Mouse (Mus musculus): ENCODE results near the gene Fam171a2.
"Not testable (repeated sequence)": the region's sequence is repeated elsewhere in the genome, so short reads cannot be mapped to it uniquely, and the experiment has no call there.

The Fam171a2 gene

GRCm38 (mm10) chr11:102433866-102434265, 13.6 kb downstream of the Fam171a2 start:
- no peak for DNase-seq

GRCm38 (mm10) chr11:102432896-102433295, 14.6 kb downstream of the Fam171a2 start:
- peak; percentile 81 for DNase-seq

DNA sequence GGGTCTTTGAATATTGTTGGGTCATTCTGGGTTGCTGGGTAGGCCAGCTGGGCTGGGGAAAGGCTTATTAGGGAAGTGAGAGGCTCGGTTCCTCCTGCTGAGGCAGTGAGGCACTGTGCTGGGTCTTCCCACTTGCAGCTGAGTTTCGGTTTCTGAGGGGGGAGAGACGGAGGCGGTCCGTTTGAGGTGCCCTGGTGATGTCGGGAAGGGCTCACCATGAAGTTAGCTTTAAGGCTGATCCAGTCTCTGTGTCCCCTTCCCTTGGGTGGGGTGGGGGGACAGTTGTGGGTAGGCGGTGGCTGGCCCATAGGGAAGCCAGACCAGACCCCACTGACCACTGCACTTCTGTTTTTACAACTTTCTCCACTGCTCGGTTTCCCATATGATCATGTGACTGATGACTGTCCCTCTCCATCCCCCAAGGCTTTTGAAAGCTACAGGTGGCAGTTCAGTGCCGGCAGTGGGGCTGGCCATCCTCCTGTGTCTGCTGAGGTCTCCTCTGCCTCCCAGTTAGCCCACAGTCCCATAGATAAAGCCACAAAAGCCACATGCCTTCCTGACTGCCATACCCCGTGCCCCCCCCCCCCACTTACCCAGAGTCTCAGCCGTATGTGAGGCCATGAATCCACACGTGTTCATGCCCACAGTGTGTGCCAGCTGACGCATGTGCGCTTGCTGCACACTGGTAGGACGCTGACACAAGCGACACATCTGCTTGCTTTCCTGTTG, 15.2 kb downstream of the Fam171a2 start:
- no peak for DNase-seq

DNA sequence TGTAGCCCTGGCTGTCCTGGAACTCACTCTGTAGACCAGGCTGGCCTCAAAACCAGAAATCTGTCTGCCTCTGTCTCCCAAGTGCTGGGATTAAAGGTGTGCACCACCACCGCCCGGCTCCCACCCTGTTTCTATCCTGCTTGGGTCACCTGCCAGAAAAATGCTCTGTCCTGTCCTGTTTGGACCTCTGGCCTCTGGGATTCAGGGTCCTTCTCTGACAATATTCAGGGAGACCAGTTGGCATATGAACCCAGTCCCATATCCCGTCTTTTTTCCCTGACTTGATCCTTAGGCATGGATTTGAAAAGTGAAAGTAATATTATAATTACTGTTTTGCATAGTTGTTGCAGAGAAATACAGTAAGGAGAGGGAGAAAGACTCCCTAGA, 15.8 kb downstream of the Fam171a2 start:
- no peak for DNase-seq

DNA sequence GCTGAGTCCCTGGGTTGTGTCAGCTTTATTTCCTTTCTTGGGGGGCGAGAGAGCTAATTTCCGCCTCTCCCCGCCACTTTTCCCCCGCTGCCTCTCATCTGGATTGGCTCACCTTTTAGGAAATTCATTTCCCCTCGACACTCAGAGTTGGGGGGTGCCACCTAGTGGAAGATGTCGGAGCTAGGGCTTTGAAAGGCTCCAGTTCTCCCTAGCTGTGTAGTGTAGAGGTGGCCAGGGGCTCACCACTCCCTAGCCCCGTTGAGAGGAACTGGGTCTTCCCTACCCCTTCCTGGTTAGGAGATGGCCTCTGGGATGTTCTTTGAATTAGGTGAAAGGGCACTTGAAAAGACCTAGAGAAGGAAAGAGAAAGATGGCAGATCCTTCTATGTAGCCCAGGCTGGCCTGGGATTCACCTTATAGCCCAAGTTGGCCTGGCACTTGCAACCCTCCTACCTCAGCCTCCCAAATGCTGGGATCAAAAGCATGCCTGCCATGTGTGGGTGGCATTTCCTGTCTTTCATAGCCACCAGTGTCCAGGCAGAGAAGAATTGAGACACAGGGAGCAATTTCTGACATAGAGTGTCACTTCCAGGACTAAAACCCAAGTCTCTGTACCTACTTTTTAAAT, 16.4 kb downstream of the Fam171a2 start:
- peak; percentile 89 for DNase-seq

DNA sequence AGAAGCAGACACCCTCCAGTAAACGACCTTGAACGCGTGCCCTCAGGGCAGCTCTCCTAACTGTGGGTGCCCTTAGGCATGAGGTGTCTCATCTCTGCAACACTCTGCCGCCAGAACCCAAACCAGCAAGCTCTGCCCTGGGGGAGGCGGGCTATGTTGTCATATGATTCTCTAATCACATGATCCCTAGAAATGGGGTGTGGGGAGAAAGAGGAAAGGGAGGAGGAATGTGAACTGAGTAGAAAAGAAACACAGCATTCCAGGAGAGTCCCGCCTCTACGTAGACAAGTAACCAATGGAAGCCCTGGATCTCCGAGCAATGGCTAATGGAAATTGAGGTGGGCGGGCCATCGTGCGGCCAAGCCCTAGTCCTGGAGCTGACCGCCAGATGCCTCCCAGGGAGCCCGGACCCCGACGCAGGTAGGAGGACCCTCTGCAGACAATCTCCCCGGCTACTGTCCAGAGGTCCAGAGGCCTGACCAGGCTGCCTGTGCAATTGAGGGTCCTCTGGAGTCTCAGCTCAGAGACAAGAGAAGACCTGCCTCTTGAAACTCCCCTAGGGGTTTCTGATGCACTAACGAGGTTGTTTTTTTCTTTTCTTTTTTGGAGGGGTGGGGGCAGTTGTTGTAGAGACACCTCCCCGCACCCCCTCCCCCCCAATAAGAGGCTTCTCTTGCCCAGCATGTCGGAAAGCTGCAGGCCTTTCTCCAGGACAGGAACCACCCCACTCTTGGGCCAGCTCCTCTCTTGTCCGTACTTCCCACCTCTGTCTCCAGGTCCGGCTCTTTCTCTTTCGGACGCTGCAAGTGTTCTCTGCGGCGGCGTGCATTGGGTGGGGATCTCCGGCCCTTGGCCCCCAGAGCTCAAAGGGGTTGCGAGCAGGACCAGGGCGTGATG, 17.1 kb downstream of the Fam171a2 start, which contains the start of gene Grn:
Grn (plus strand) TSS at position 195 of the 897 bp plus-strand sequence.
- peak; percentile 98 for DNase-seq

GRCm38 (mm10) chr11:102429551-102429950, 17.9 kb downstream of the Fam171a2 start:
- no peak for DNase-seq

DNA sequence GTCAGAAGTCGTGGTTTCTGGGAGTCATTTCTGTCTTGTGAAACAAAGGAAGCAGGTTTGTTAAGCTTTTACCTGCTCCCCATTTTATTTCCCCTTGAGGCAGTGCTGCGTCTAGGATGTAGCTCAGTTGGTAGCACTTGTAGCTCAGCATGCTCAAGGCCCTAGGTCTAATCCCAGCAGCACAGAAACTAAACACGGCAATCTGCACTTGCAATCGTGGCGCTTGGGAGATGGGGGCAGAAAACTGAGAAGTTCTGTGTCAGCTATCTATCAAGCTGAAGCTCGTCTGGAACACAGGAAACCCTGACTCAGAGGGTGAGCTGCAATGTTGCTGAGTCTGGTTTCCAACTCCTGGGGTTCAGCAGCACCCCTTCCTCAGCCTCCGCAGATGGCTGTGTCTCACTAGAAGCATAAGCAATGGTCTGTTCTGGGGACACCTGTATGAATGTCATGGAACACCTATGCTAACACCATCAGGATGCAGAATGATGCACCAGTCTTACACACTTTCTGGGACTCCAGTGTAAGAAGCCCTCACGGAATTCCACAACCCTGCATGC, 18.4 kb downstream of the Fam171a2 start:
- DNase-seq = no peak

DNA sequence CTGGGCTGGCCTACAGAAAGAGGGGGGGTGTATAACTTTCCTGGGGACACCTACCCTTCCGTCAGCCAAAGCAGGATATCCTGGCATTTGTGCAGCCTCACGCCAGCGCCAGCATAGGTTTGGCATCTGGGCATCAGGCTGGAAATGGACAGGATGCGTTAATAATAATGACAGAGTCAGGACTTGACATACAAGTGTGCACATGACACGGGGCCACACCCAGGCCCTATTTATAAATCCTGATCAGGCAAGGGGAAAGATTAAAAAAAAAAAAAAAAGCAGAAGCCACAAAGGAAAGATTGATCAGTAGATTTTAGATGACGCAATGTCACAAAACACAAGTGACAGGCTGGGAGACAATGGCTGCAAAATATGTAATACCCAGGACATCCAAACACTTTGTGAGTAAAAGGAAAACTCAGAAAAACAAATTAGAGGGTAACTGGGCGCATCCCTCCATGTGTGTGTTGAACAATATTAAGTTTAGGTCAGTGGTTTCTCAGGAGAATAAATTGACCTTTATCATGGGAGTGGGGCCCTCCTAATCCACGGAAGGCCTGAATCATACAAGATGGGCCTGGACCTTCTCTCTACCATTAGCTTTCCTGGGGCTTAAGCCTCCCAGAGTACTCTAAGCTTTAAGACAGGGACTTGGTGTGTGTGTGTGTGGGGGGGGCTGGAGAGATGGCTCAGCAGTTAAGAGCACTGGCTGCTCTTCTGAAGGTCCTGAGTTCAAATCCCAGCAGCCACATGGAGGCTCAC, 21.7 kb downstream of the Fam171a2 start:
- no peak for DNase-seq

- DNase-seq = no peak
Measured at GRCm38 (mm10) chr11:102424666-102425065, 22.8 kb downstream of the Fam171a2 start.

- no peak for DNase-seq
Measured at GRCm38 (mm10) chr11:102421559-102421958, 25.9 kb downstream of the Fam171a2 start.

DNA sequence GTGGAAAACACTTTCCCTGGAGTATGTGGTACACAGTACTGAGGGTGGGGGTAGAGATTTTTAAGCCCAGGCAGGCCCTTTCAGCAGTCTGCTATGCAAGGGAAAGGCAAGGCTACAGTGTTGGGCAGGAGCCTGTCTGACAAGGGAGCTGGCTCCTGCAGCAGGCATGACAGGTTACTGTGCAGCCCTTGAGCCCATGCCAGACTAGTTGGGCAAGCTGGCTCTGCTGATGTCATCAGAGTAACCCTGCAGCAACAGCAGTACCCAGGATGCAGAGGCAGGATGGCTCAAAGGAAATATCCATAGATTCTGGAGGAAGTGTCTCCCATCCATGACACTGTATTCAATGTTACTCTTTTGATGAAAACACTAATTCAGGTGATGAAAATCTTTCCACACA, 28.6 kb downstream of the Fam171a2 start:
- DNase-seq = no peak

DNA sequence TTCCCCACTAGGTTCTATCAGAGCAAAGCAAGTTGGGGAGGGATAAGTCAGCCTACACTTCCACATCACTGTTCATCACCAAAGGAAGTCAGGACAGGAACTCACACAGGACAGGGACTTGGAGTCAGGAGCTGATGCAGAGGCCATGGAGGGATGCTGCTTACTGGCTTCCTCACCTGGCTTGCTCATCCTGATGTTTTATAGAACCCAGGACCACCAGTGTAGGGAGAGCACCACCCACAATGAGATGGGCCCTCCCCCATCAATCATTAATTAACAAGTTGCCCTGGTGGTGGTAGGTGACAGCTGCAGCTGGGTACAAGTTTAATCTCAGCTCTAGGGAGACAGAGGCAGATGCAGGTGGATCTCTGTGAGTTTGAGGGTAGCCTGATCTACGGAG, 30.3 kb downstream of the Fam171a2 start:
- DNase-seq = no peak

DNA sequence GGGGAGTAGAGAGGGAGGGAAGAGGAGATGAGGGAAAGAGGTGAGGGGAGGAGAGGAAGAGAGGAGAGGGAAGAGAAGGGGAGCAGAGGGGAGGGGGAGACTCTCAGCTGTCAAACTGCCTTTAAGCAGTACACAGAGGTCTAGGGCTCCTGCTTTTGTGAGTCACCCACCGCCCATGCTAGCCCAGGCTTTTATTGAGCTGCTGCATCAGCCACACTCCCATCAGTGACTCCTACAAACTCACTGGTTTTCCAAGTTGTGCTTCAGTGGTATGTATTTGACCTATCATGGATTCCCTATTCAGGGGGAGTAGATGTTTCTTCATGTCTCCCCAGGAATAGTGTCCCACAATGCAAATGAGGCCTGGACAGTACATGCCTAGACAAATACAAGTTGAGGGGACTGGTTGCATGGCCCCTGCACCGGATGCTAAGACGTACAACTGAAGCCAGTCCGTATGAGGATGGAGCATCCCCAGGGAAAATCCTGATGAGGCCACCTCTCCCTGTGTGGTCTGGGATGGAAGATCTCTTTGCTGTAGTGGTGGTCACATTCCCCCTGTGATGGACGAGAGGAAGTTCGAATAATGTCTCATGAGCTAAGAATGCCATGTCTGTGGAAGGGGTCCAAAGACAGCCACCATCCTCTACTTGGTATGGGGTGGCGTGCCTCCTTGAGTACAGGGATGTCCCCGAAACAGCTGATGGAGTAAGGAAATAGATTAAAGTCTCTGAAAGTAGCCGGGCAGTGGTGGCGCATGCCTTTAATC, 32.3 kb downstream of the Fam171a2 start:
- no peak for DNase-seq

DNA sequence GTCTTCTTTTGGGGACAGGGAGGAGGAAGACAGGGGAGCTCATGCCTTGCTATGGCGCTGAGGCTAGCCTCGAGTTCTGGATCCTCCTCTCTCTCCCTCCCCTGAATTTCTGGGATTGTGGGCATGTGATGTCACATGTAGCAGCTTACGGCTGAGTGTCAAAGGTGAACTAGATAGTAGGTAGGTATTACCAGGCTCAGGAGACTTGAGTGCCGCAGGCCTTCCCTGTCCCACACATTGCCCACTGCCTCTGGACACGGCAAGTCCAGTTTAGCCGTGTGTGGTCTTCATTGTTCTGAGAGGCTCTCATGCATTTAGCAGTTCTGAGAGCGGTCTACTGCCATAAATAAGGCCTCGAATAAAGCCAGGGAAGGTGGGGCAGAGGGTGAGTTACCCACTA, 34.4 kb downstream of the Fam171a2 start:
- no peak for DNase-seq

GRCm38 (mm10) chr11:102411704-102412103, 35.8 kb downstream of the Fam171a2 start:
- peak; percentile 97 for DNase-seq

GRCm38 (mm10) chr11:102411061-102411460, 36.4 kb downstream of the Fam171a2 start:
- no peak for DNase-seq

- not testable (repeated sequence) for DNase-seq
Measured at GRCm38 (mm10) chr11:102410345-102410744, 37.1 kb downstream of the Fam171a2 start.

GRCm38 (mm10) chr11:102409795-102410330, 37.6 kb downstream of the Fam171a2 start:
- DNase-seq = peak; percentile 54

- DNase-seq = no peak
Measured at GRCm38 (mm10) chr11:102408888-102409794, 38.3 kb downstream of the Fam171a2 start.
